Mouse (Mus musculus): ENCODE measurements around the gene Fbn1. TPM values are rescaled to one million over a fixed set of nuclear protein-coding genes. Genes with fewer than 3 reads are reported as not detected.
A peak's percentile ranks its signal among the peaks of the same experiment; 100 is the strongest.

The Fbn1 gene
- polyA plus RNA-seq, 1 experiment from 2014 or later: 25.5 TPM

- no peaks in the 10 kb centered on the region for H3K27me3 ChIP-seq
- ATAC-seq (no peak), DNase-seq (ENCODE audit: low read depth, low spot score) (no peak)
- TF ChIP-seq CTCF (IDR thresholded peaks at IDR 0.05): no peak
- in situ Hi-C loops (cut with MboI; ENCODE audit: low pct_unique_long_range_greater_than_20kb): no loop called here
- ChIA-PET CTCF (no interaction called here), POLR2A (no interaction called here)
Measured at GRCm38 (mm10) chr2:125397796-125398195, 110.0 kb downstream of the Fbn1 start.

- in situ Hi-C loops (cut with MboI; ENCODE audit: low pct_unique_long_range_greater_than_20kb): no loop called here
- H3K27me3 ChIP-seq: no peaks in the 10 kb centered on the region
- no peak for DNase-seq (ENCODE audit: low read depth, low spot score)
- ATAC-seq: peak; percentile 68
- no peak for TF ChIP-seq CTCF (IDR thresholded peaks at IDR 0.05)
- POLR2A ChIA-PET: no interaction called here
- CTCF ChIA-PET: no interaction called here
Measured at GRCm38 (mm10) chr2:125394428-125395101, 113.2 kb downstream of the Fbn1 start.

- peak; percentile 53 for DNase-seq (ENCODE audit: low read depth, low spot score)
- ATAC-seq: peak; percentile 78
- POLR2A ChIA-PET: interaction anchor here (0.7 kb wide), 1 partner anchor 33 kb away, joined by 4 read pairs; no protein-coding TSS in a partner anchor
- CTCF ChIA-PET: interaction anchor here (0.7 to 1.5 kb wide), 2 partner anchors 9 to 17 kb away, joined by 3 to 5 read pairs; no protein-coding TSS in a partner anchor
- in situ Hi-C loops (cut with MboI; ENCODE audit: low pct_unique_long_range_greater_than_20kb): no loop called here
- TF ChIP-seq CTCF (IDR thresholded peaks at IDR 0.05): no peak
- H3K27me3 ChIP-seq: no peaks in the 10 kb centered on the region
Measured at GRCm38 (mm10) chr2:125391582-125391981, 116.2 kb downstream of the Fbn1 start.

GRCm38 (mm10) chr2:125389796-125390195 is 118.0 kb downstream of the Fbn1 start:
- DNase-seq (ENCODE audit: low read depth, low spot score) (no peak), ATAC-seq (no peak)
- in situ Hi-C loops (cut with MboI; ENCODE audit: low pct_unique_long_range_greater_than_20kb): no loop called here
- H3K27me3 ChIP-seq: no peaks in the 10 kb centered on the region
- ChIA-PET POLR2A (no interaction called here), CTCF (no interaction called here)
- no peak for TF ChIP-seq CTCF (IDR thresholded peaks at IDR 0.05)

- ChIA-PET CTCF (no interaction called here), POLR2A (interaction anchor here (0.6 kb wide), 1 partner anchor 18 kb away, joined by 3 read pairs; no protein-coding TSS in a partner anchor)
- H3K27me3 ChIP-seq: no peaks in the 10 kb centered on the region
- TF ChIP-seq CTCF (IDR thresholded peaks at IDR 0.05): no peak
- in situ Hi-C loops (cut with MboI; ENCODE audit: low pct_unique_long_range_greater_than_20kb): no loop called here
- ATAC-seq (no peak), DNase-seq (ENCODE audit: low read depth, low spot score) (no peak)
Measured at GRCm38 (mm10) chr2:125386221-125386965, 121.4 kb downstream of the Fbn1 start.

GRCm38 (mm10) chr2:125384941-125385340 is 122.9 kb downstream of the Fbn1 start:
- no peak for TF ChIP-seq CTCF (IDR thresholded peaks at IDR 0.05)
- no peak for ATAC-seq
- no peak for DNase-seq (ENCODE audit: low read depth, low spot score)
- POLR2A ChIA-PET: no interaction called here
- H3K27me3 ChIP-seq: no peaks in the 10 kb centered on the region
- CTCF ChIA-PET: interaction anchor here (1.3 kb wide), 1 partner anchor 16 kb away, joined by 3 read pairs; no protein-coding TSS in a partner anchor
- in situ Hi-C loops (cut with MboI; ENCODE audit: low pct_unique_long_range_greater_than_20kb): no loop called here

GRCm38 (mm10) chr2:125384415-125384814 is 123.4 kb downstream of the Fbn1 start:
- in situ Hi-C loops (cut with MboI; ENCODE audit: low pct_unique_long_range_greater_than_20kb): no loop called here
- ChIA-PET POLR2A (no interaction called here), CTCF (no interaction called here)
- DNase-seq (ENCODE audit: low read depth, low spot score) (no peak), ATAC-seq (no peak)
- TF ChIP-seq CTCF (IDR thresholded peaks at IDR 0.05): no peak
- H3K27me3 ChIP-seq: no peaks in the 10 kb centered on the region

- TF ChIP-seq CTCF (IDR thresholded peaks at IDR 0.05): no peak
- no peaks in the 10 kb centered on the region for H3K27me3 ChIP-seq
- ATAC-seq (peak; percentile 26), DNase-seq (ENCODE audit: low read depth, low spot score) (no peak)
- CTCF ChIA-PET: no interaction called here
- in situ Hi-C loops (cut with MboI; ENCODE audit: low pct_unique_long_range_greater_than_20kb): no loop called here
- POLR2A ChIA-PET: no interaction called here
Measured at GRCm38 (mm10) chr2:125383273-125383641, 124.5 kb downstream of the Fbn1 start.

GRCm38 (mm10) chr2:125382613-125383272 is 125.0 kb downstream of the Fbn1 start:
- ChIA-PET CTCF (interaction anchor here (0.7 kb wide), 1 partner anchor 9 kb away, joined by 3 read pairs; no protein-coding TSS in a partner anchor), POLR2A (no interaction called here)
- no peaks in the 10 kb centered on the region for H3K27me3 ChIP-seq
- DNase-seq (ENCODE audit: low read depth, low spot score) (no peak), ATAC-seq (no peak)
- no peak for TF ChIP-seq CTCF (IDR thresholded peaks at IDR 0.05)
- in situ Hi-C loops (cut with MboI; ENCODE audit: low pct_unique_long_range_greater_than_20kb): no loop called here

- CTCF ChIA-PET: no interaction called here
- TF ChIP-seq CTCF (IDR thresholded peaks at IDR 0.05): no peak
- no peak for ATAC-seq
- in situ Hi-C loops (cut with MboI; ENCODE audit: low pct_unique_long_range_greater_than_20kb): no loop called here
- POLR2A ChIA-PET: interaction anchor here (0.8 kb wide), 1 partner anchor 11 kb away, joined by 4 read pairs; no protein-coding TSS in a partner anchor
- no peak for DNase-seq (ENCODE audit: low read depth, low spot score)
- H3K27me3 ChIP-seq: no peaks in the 10 kb centered on the region
Measured at GRCm38 (mm10) chr2:125380086-125380485, 127.7 kb downstream of the Fbn1 start.

- in situ Hi-C loops (cut with MboI; ENCODE audit: low pct_unique_long_range_greater_than_20kb): no loop called here
- ChIA-PET CTCF (no interaction called here), POLR2A (no interaction called here)
- ATAC-seq (no peak), DNase-seq (ENCODE audit: low read depth, low spot score) (no peak)
- no peak for TF ChIP-seq CTCF (IDR thresholded peaks at IDR 0.05)
- H3K27me3 ChIP-seq: no peaks in the 10 kb centered on the region
Measured at GRCm38 (mm10) chr2:125379206-125379605, 128.6 kb downstream of the Fbn1 start.
